Mouse (Mus musculus) adrenal gland (tissue): ENCODE data around the gene Galntl5.
"Not testable (repeated sequence)": the region's sequence is repeated elsewhere in the genome, so short reads cannot be mapped to it uniquely, and the experiment has no call there.

Experiments used
- intact Hi-C: fragments of 180-260 bp; cut with DNase I; formaldehyde crosslinking; loops from one replicate; pipeline ENCODE4 v1.15.1; 2025

Gene Galntl5

GRCm38 (mm10) chr5:25188802-25189201, 7.5 kb downstream of the Galntl5 start:
- intact Hi-C loops = no loop called here

GRCm38 (mm10) chr5:25190521-25190920, 9.3 kb downstream of the Galntl5 start:
- intact Hi-C loops = no loop called here

GRCm38 (mm10) chr5:25211872-25212271, 30.6 kb downstream of the Galntl5 start:
- intact Hi-C loops = no loop called here

GRCm38 (mm10) chr5:25213216-25213615, 32.0 kb downstream of the Galntl5 start:
- intact Hi-C loops = not testable (repeated sequence)

- intact Hi-C loops = no loop called here
Measured at GRCm38 (mm10) chr5:25215006-25215405, 33.7 kb downstream of the Galntl5 start.

- intact Hi-C loops = no loop called here
Measured at GRCm38 (mm10) chr5:25221604-25222003, 40.3 kb downstream of the Galntl5 start, which contains the start of gene Galnt11. TSS of gene Galnt11 (plus strand) at chr5:25221904.

GRCm38 (mm10) chr5:25222752-25223702, 41.8 kb downstream of the Galntl5 start, which contains the start of gene E130116L18Rik:
TSS of gene E130116L18Rik (minus strand) at chr5:25223153.
- intact Hi-C loops = no loop called here

GRCm38 (mm10) chr5:25224377-25224776, 43.1 kb downstream of the Galntl5 start:
- intact Hi-C loops = not testable (repeated sequence)

GRCm38 (mm10) chr5:25243101-25243500, 61.8 kb downstream of the Galntl5 start:
- intact Hi-C loops = no loop called here

GRCm38 (mm10) chr5:25245806-25246472, 64.7 kb downstream of the Galntl5 start:
- intact Hi-C loops = no loop called here

GRCm38 (mm10) chr5:25246473-25246865, 65.2 kb downstream of the Galntl5 start:
- intact Hi-C loops = no loop called here

GRCm38 (mm10) chr5:25247036-25247435, 65.8 kb downstream of the Galntl5 start:
- intact Hi-C loops = no loop called here

- intact Hi-C loops = no loop called here
Measured at GRCm38 (mm10) chr5:25252423-25252822, 71.2 kb downstream of the Galntl5 start.

GRCm38 (mm10) chr5:25252825-25253544, 71.7 kb downstream of the Galntl5 start:
- intact Hi-C loops = no loop called here

GRCm38 (mm10) chr5:25254491-25254890, 73.2 kb downstream of the Galntl5 start:
- intact Hi-C loops = no loop called here

- intact Hi-C loops = no loop called here
Measured at GRCm38 (mm10) chr5:25256686-25257085, 75.4 kb downstream of the Galntl5 start.

- intact Hi-C loops = no loop called here
Measured at GRCm38 (mm10) chr5:25261452-25261851, 80.2 kb downstream of the Galntl5 start.

GRCm38 (mm10) chr5:25262266-25262665, 81.0 kb downstream of the Galntl5 start:
- intact Hi-C loops = no loop called here

GRCm38 (mm10) chr5:25268258-25268888, 87.1 kb downstream of the Galntl5 start:
- intact Hi-C loops = no loop called here
